Mouse (Mus musculus) hindbrain, postnatal 0 days (tissue): ENCODE results near the gene Mrps21. TPM values are rescaled to one million over a fixed set of nuclear protein-coding genes. Genes with fewer than 3 reads are reported as not detected.
"Not testable (repeated sequence)": the region's sequence is repeated elsewhere in the genome, so short reads cannot be mapped to it uniquely, and the experiment has no call there.

Experiments
- ATAC-seq: fragments of 200-750 bp; cut with Nextera tagmentation; 2 replicates; pipeline ENCODE4 v1.8.0; 2017; ENCODE audit warnings: mild to moderate bottlenecking, moderate TSS enrichment, moderate library complexity
- DNase-seq: peaks from one replicate; pipeline ENCODE4 v3.0.0-alpha.2; 2015; ENCODE audit warnings: low spot score
- H3K27ac ChIP-seq: fragments of 300-500 bp; sonication (generic); 2 replicates; pipeline ENCODE4 v1.5.1; 2014; ENCODE audit warnings: mild to moderate bottlenecking
- H3K27me3 ChIP-seq: fragments of 300-500 bp; sonication (generic); 2 replicates; pipeline ENCODE4 v1.6.1; 2014; ENCODE audit warnings: low read length, mixed read lengths; ENCODE audit not compliant: insufficient read depth
- H3K36me3 ChIP-seq: fragments of 300-500 bp; sonication (generic); 2 replicates; pipeline ENCODE4 v1.6.1; 2014; ENCODE audit warnings: low read length, mixed read lengths; ENCODE audit not compliant: insufficient read depth
- H3K4me1 ChIP-seq: fragments of 300-500 bp; sonication (generic); 2 replicates; pipeline ENCODE4 v1.6.1; 2014; ENCODE audit warnings: antibody characterized with exemption, low read length, mixed read lengths; ENCODE audit not compliant: insufficient read depth
- H3K4me2 ChIP-seq: fragments of 300-500 bp; sonication (generic); 2 replicates; pipeline ENCODE4 v1.6.1; 2014; ENCODE audit warnings: low read depth, mild to moderate bottlenecking, low read length, moderate library complexity, mixed read lengths
- H3K4me3 ChIP-seq: fragments of 300-500 bp; sonication (generic); 2 replicates; pipeline ENCODE4 v1.5.1; 2014; ENCODE audit warnings: low read length
- H3K9ac ChIP-seq: fragments of 300-500 bp; sonication (generic); replicated peaks from 2 replicates; pipeline ENCODE4 v1.6.1; 2014; ENCODE audit warnings: mild to moderate bottlenecking, low read length, moderate library complexity, mixed read lengths
- H3K9me3 ChIP-seq: fragments of 300-500 bp; sonication (generic); 2 replicates; pipeline ENCODE4 v1.6.1; 2016; ENCODE audit warnings: low read length, mixed read lengths
- CTCF ChIP-seq: IDR thresholded peaks from 2 replicates; pipeline ENCODE4 v1.5.1; 2016; ENCODE audit warnings: antibody characterized with exemption, control low read depth, low read depth
- WGBS: fragments of 180-500 bp; shearing (Covaris S2); extraction: QIAGEN DNeasy Blood & Tissue Kit; methylation state at CpG from one replicate; pipeline ENCODE4 v1.1.7; 2014; 5-methylcytosine and 5-hydroxymethylcytosine counted together
- polyA plus RNA-seq: library from polyadenylated mRNA; unstranded; fragments of >200 nt; fragmentation: Nextera tagmentation; extraction: Ambion mirVana; gene quantifications from 2 replicates; pipeline ENCODE4 v1.2.1, GENCODE M21; 2015
- total RNA-seq: library from RNA; depleted of rRNA; stranded (reverse); fragments of >200 nt; gene quantifications from 2 replicates; pipeline ENCODE4 v1.2.3, GENCODE M21; 2014

Gene Mrps21
- total and polyA plus RNA-seq, 2 experiments from 2014 or later, result 128 to 271 TPM

GRCm38 (mm10) chr3:95899800-95900524, 28.6 kb upstream of the Mrps21 start:
- peaks cover under 1% of the 10 kb centered on the region; the same call in 1 of the 2 replicates for H3K27me3 ChIP-seq
- H3K4me3 ChIP-seq, result no peak overlapping the region
- H3K4me2 ChIP-seq, result no peak overlapping the region
- no peaks in the 10 kb centered on the region for H3K9me3 ChIP-seq
- no peak for DNase-seq
- no peak for TF ChIP-seq CTCF
- 0 out of 2 replicates have a peak, but pooled peaks cover 3% of the 10 kb centered on the region for H3K36me3 ChIP-seq
- 74% methylated on average over 13 of the region's 13 CpGs for whole genome bisulfite sequencing
- no peak for ATAC-seq
- no peak overlapping the region for H3K9ac ChIP-seq
- H3K4me1 ChIP-seq, result peaks cover 5% of the 10 kb centered on the region; the same call in 1 of the 2 replicates
- no peak overlapping the region for H3K27ac ChIP-seq

- H3K9ac ChIP-seq, H3K27ac ChIP-seq, H3K27me3 ChIP-seq, H3K9me3 ChIP-seq, H3K4me1 ChIP-seq, DNase-seq, H3K4me3 ChIP-seq, H3K36me3 ChIP-seq, ATAC-seq: not testable (repeated sequence)
- 82% methylated on average over 7 of the region's 7 CpGs for WGBS
- peak overlapping the region; percentile 70; the same call in 1 of the 2 replicates for H3K4me2 ChIP-seq
Observed at GRCm38 (mm10) chr3:95895501-95895900, 24.2 kb upstream of the Mrps21 start.

GRCm38 (mm10) chr3:95894317-95895160, 23.2 kb upstream of the Mrps21 start:
- H3K27me3 ChIP-seq, result no peaks in the 10 kb centered on the region
- peak overlapping the region; percentile 64 for H3K9ac ChIP-seq
- H3K9me3 ChIP-seq, result no peaks in the 10 kb centered on the region
- TF ChIP-seq CTCF, result no peak
- H3K27ac ChIP-seq, result peak overlapping the region; percentile 80
- peaks cover 8% of the 10 kb centered on the region; the same call in 1 of the 2 replicates for H3K4me1 ChIP-seq
- peak overlapping the region; percentile 67 for H3K4me3 ChIP-seq
- 0 out of 2 replicates have a peak, but pooled peaks cover 3% of the 10 kb centered on the region for H3K36me3 ChIP-seq
- ATAC-seq, result peak; percentile 6; the same call in 1 of the 2 replicates
- peak overlapping the region; percentile 70 for H3K4me2 ChIP-seq
- peak; percentile 67 for DNase-seq
- 10% methylated on average over 16 of the region's 16 CpGs for WGBS

- peak; percentile 98 for ATAC-seq
- H3K4me3 ChIP-seq, result peak within 1 kb of the TSS; percentile 67
Observed at GRCm38 (mm10) chr3:95893606-95894316, 22.4 kb upstream of the Mrps21 start, which contains the start of gene Aph1a. Aph1a (plus strand) TSS chr3:95893969.

GRCm38 (mm10) chr3:95893126-95893525, 21.8 kb upstream of the Mrps21 start:
- Histone ChIP-seq H3K9me3 (no peaks in the 10 kb centered on the region), H3K27me3 (no peaks in the 10 kb centered on the region), H3K36me3 (0 out of 2 replicates have a peak, but pooled peaks cover 3% of the 10 kb centered on the region), H3K9ac (peak overlapping the region; percentile 64; the same call in 1 of the 2 replicates), H3K4me3 (peak overlapping the region; percentile 67), H3K27ac (peak overlapping the region; percentile 69), H3K4me1 (peaks cover 8% of the 10 kb centered on the region; the same call in 1 of the 2 replicates), H3K4me2 (peak overlapping the region; percentile 70)
- TF ChIP-seq CTCF, result no peak
- ATAC-seq (no peak), DNase-seq (no peak)
- WGBS, result 24% methylated on average over 7 of the region's 7 CpGs

More at GRCm38 (mm10) chr3:95893606-95894316, 22.4 kb upstream of the Mrps21 start, which contains the start of gene Aph1a:
- not testable (repeated sequence) for H3K36me3 ChIP-seq, H3K27me3 ChIP-seq, H3K9me3 ChIP-seq, H3K4me1 ChIP-seq
- peak within 1 kb of the TSS; percentile 64 for H3K9ac ChIP-seq
- peak; percentile 98 for DNase-seq
- H3K27ac ChIP-seq, result peak within 1 kb of the TSS; percentile 80
- H3K4me2 ChIP-seq, result peak within 1 kb of the TSS; percentile 70
- WGBS, result under 1% methylated on average over 25 of the region's 43 CpGs
